Mouse (Mus musculus) adrenal gland, postnatal 36 days (tissue): Measurements from ENCODE around the gene Slc29a1. TPM values are rescaled to one million over a fixed set of nuclear protein-coding genes. Genes with fewer than 3 reads are reported as not detected.

Experiments
- total RNA-seq, 2 experiments: library from RNA; stranded (reverse); gene quantifications; 2 replicates each; pipeline ENCODE4 v1.2.3; 2021

The Slc29a1 gene
- total RNA-seq, 2 experiments from 2014 or later, result 132 to 137 TPM

Other genes with a start within 250 kb of the Slc29a1 start
- 10 to 100 TPM; 41.3 to 46.8 TPM for gene Cdc5l, start 165.9 kb downstream of the Slc29a1 start, total RNA-seq
- gene Spats1, start 124.2 kb downstream of the Slc29a1 start, total RNA-seq, result not detected
- gene Aars2, start 92.8 kb downstream of the Slc29a1 start, total RNA-seq, result 10 to 100 TPM; 16.8 to 17.4 TPM
- gene Tcte1, start 76.2 kb downstream of the Slc29a1 start, total RNA-seq, result not detected
- under 1 TPM; 0.13 to 0.23 TPM for gene Tmem151b, start 49.9 kb downstream of the Slc29a1 start, total RNA-seq
- 1 to 10 TPM; 3.7 TPM for gene Nfkbie, start 43.9 kb downstream of the Slc29a1 start, total RNA-seq
- 10 to 100 TPM; 43.4 to 75.9 TPM for gene Slc35b2, start 35.7 kb downstream of the Slc29a1 start, total RNA-seq
- gene Hsp90ab1, start 26.3 kb downstream of the Slc29a1 start, total RNA-seq, result 1,000 to 10,000 TPM; 1,888 to 2,360 TPM
- gene Mymx, start 2.5 kb upstream of the Slc29a1 start, total RNA-seq, result not detected
- gene Capn11, start 59.7 kb upstream of the Slc29a1 start, total RNA-seq, result not detected
- 100 to 1,000 TPM; 115 to 118 TPM for gene Mrpl14, start 86.7 kb upstream of the Slc29a1 start, total RNA-seq
- 10 to 100 TPM; 40.0 to 45.2 TPM for gene Tmem63b, start 87.3 kb upstream of the Slc29a1 start, total RNA-seq
- not detected for gene 1600014C23Rik, start 134.2 kb upstream of the Slc29a1 start, total RNA-seq